Mouse (Mus musculus): ENCODE data around the gene Tpo. TPM values are rescaled to one million over a fixed set of nuclear protein-coding genes. Genes with fewer than 3 reads are reported as not detected.

The Tpo gene
- total and polyA plus RNA-seq, 3 experiments, result not detected

GRCm38 (mm10) chr12:30164005-30164404, 31.6 kb upstream of the Tpo start (continued):
- TF ChIP-seq MEF2A (IDR thresholded peaks at IDR 0.05; ENCODE audit: extremely low read depth, insufficient replicate concordance, low read depth, low read length, poor library complexity, severe bottlenecking), result no peak

GRCm38 (mm10) chr12:30161731-30162406, 29.4 kb upstream of the Tpo start:
- no peak for DNase-seq (ENCODE audit: low read depth, low spot score)
- Histone ChIP-seq H3K36me3 (ENCODE audit: control insufficient read depth in 1 of 2, insufficient read depth in 2 of 2, low read length in 2 of 2) (no peaks in the 10 kb centered on the region), H3K4me1 (ENCODE audit: control insufficient read depth in 1 of 2, insufficient read depth in 2 of 2, low read length in 2 of 2) (no peaks in the 10 kb centered on the region), H3K4me3 (ENCODE audit: control insufficient read depth in 1 of 2, insufficient read depth in 1 of 2, low read depth in 2 of 2, low read length in 2 of 2) (no peak overlapping the region), H3K27ac (ENCODE audit: control insufficient read depth, low read depth, low read length) (no peak overlapping the region), H3K9ac (ENCODE audit: control insufficient read depth, low read depth, low read length, poor library complexity, severe bottlenecking) (no peak overlapping the region), H3K79me2 (ENCODE audit: control insufficient read depth, insufficient read depth, low read length, poor library complexity) (no peaks in the 10 kb centered on the region), H3K9me3 (replicated peaks; ENCODE audit: insufficient read depth, low read length) (no peaks in the 10 kb centered on the region), H3K27me3 (ENCODE audit: control insufficient read depth in 1 of 2, insufficient read depth in 2 of 2, low read length in 2 of 2) (no peaks in the 10 kb centered on the region)
- TF ChIP-seq ETS1 (IDR thresholded peaks at IDR 0.05; ENCODE audit: low read depth, low read length) (no peak), POLR2AphosphoS2 (IDR thresholded peaks at IDR 0.05; ENCODE audit: low read length) (no peak), CHD1 (IDR thresholded peaks at IDR 0.05; ENCODE audit: low read depth, low read length) (no peak)

- TF ChIP-seq BHLHE40 (IDR thresholded peaks at IDR 0.05; ENCODE audit: borderline replicate concordance, low read depth, low read length) (no peak), TBP (IDR thresholded peaks at IDR 0.05; ENCODE audit: low read depth, low read length) (no peak), RCOR1 (IDR thresholded peaks at IDR 0.05; ENCODE audit: low read depth, low read length) (no peak), MAFK (IDR thresholded peaks at IDR 0.05; ENCODE audit: borderline replicate concordance, low read depth, low read length) (no peak), SMC3 (IDR thresholded peaks at IDR 0.05; ENCODE audit: low read depth, low read length) (no peak), ELF1 (IDR thresholded peaks at IDR 0.05; ENCODE audit: low read depth, low read length) (no peak), MAZ (IDR thresholded peaks at IDR 0.05; ENCODE audit: low read depth, low read length) (no peak), MAX (IDR thresholded peaks at IDR 0.05; ENCODE audit: low read length) (no peak), POLR2A (IDR thresholded peaks at IDR 0.05; ENCODE audit: control insufficient read depth in 1 of 2, insufficient read depth in 1 of 2, low read depth in 1 of 2, low read length in 2 of 2, poor library complexity in 1 of 2) (no peak), ZC3H11A (IDR thresholded peaks at IDR 0.05; ENCODE audit: low read depth, low read length) (no peak), TAL1 (IDR thresholded peaks at IDR 0.05; ENCODE audit: low read length) (no peak), ZMIZ1 (IDR thresholded peaks at IDR 0.05; ENCODE audit: low read depth, low read length) (no peak), GABPA (IDR thresholded peaks at IDR 0.05; ENCODE audit: low read depth, low read length) (no peak)
- Histone ChIP-seq H3K4me1 (ENCODE audit: control insufficient read depth in 1 of 2, insufficient read depth in 2 of 2, low read length in 2 of 2) (no peaks in the 10 kb centered on the region), H3K27me3 (ENCODE audit: control insufficient read depth in 1 of 2, insufficient read depth in 2 of 2, low read length in 2 of 2) (no peaks in the 10 kb centered on the region), H3K9me3 (replicated peaks; ENCODE audit: insufficient read depth, low read length) (no peaks in the 10 kb centered on the region), H3K27ac (ENCODE audit: control insufficient read depth, low read depth, low read length) (no peak overlapping the region), H3K4me3 (ENCODE audit: control insufficient read depth in 1 of 2, insufficient read depth in 1 of 2, low read depth in 2 of 2, low read length in 2 of 2) (no peak overlapping the region), H3K9ac (ENCODE audit: control insufficient read depth, low read depth, low read length, poor library complexity, severe bottlenecking) (no peak overlapping the region), H3K79me2 (ENCODE audit: control insufficient read depth, insufficient read depth, low read length, poor library complexity) (no peaks in the 10 kb centered on the region), H3K36me3 (ENCODE audit: control insufficient read depth in 1 of 2, insufficient read depth in 2 of 2, low read length in 2 of 2) (no peaks in the 10 kb centered on the region)
- no peak for DNase-seq (ENCODE audit: low read depth, low spot score)
These were observed 28.1 kb upstream of the Tpo start for GRCm38 (mm10) chr12:30160475-30160874.
